Mouse (Mus musculus): ENCODE results near the gene Iba57. TPM values are rescaled to one million over a fixed set of nuclear protein-coding genes. Genes with fewer than 3 reads are reported as not detected.
A peak's percentile ranks its signal among the peaks of the same experiment; 100 is the strongest.

Iba57 gene
- polyA plus RNA-seq, 1 experiment from 2014 or later: 3.1 TPM

GRCm38 (mm10) chr11:59202081-59202995, 38.8 kb upstream of the Iba57 start, which contains the start of gene Mrpl55:
Gene Mrpl55 (plus strand): TSS chr11:59202486.
- H3K36me3 ChIP-seq (ENCODE audit: control insufficient read depth, insufficient read depth, low read length): peaks cover 28% of the 10 kb centered on the region
- WGBS: under 1% methylated on average over 62 of the region's 63 CpGs

GRCm38 (mm10) chr11:59201216-59202002, 37.9 kb upstream of the Iba57 start:
- DNase-seq (ENCODE audit: low spot score): no peak
- Histone ChIP-seq H3K9ac (ENCODE audit: low read depth, low read length) (peak overlapping the region; percentile 81), H3K27me3 (replicated peaks; ENCODE audit: control insufficient read depth, insufficient read depth, low read length) (no peaks in the 10 kb centered on the region), H3K9me3 (ENCODE audit: control insufficient read depth, low read length) (no peaks in the 10 kb centered on the region), H3K4me3 (ENCODE audit: low read depth, low read length) (peak overlapping the region; percentile 86), H3K27ac (replicated peaks; ENCODE audit: low read depth, low read length) (peak overlapping the region; percentile 68), H3K4me1 (ENCODE audit: control insufficient read depth, insufficient read depth, low read length) (peaks cover 7% of the 10 kb centered on the region; the same call in 1 of the 2 replicates), H3K36me3 (ENCODE audit: control insufficient read depth, insufficient read depth, low read length) (peaks cover 25% of the 10 kb centered on the region), H3K4me2 (ENCODE audit: low read depth, low read length) (peak overlapping the region; percentile 95)
- WGBS: 33% methylated on average over 16 of the region's 16 CpGs
- no peak for ATAC-seq (ENCODE audit: low read depth)

More at GRCm38 (mm10) chr11:59202081-59202995, 38.8 kb upstream of the Iba57 start, which contains the start of gene Mrpl55:
- ATAC-seq (ENCODE audit: low read depth) (peak; percentile 94), DNase-seq (ENCODE audit: low spot score) (peak; percentile 97)
- Histone ChIP-seq H3K27ac (replicated peaks; ENCODE audit: low read depth, low read length) (peak within 1 kb of the TSS; percentile 68), H3K4me1 (ENCODE audit: control insufficient read depth, insufficient read depth, low read length) (peaks cover 7% of the 10 kb centered on the region; the same call in 1 of the 2 replicates), H3K4me3 (ENCODE audit: low read depth, low read length) (peak within 1 kb of the TSS; percentile 86), H3K9ac (ENCODE audit: low read depth, low read length) (peak within 1 kb of the TSS; percentile 81), H3K27me3 (replicated peaks; ENCODE audit: control insufficient read depth, insufficient read depth, low read length) (no peaks in the 10 kb centered on the region), H3K9me3 (ENCODE audit: control insufficient read depth, low read length) (no peaks in the 10 kb centered on the region), H3K4me2 (ENCODE audit: low read depth, low read length) (peak within 1 kb of the TSS; percentile 95)

GRCm38 (mm10) chr11:59196230-59196629, 32.7 kb upstream of the Iba57 start:
- no peak overlapping the region for H3K27ac ChIP-seq (replicated peaks; ENCODE audit: low read depth, low read length)
- peaks cover 3% of the 10 kb centered on the region; the same call in 1 of the 2 replicates for H3K4me1 ChIP-seq (ENCODE audit: control insufficient read depth, insufficient read depth, low read length)
- DNase-seq (ENCODE audit: low spot score): no peak
- no peak overlapping the region for H3K4me2 ChIP-seq (ENCODE audit: low read depth, low read length)
- no peak overlapping the region for H3K9ac ChIP-seq (ENCODE audit: low read depth, low read length)
- no peaks in the 10 kb centered on the region for H3K9me3 ChIP-seq (ENCODE audit: control insufficient read depth, low read length)
- H3K36me3 ChIP-seq (ENCODE audit: control insufficient read depth, insufficient read depth, low read length): peaks cover 2% of the 10 kb centered on the region; the same call in 1 of the 2 replicates
- no peak for ATAC-seq (ENCODE audit: low read depth)
- H3K4me3 ChIP-seq (ENCODE audit: low read depth, low read length): no peak overlapping the region
- H3K27me3 ChIP-seq (replicated peaks; ENCODE audit: control insufficient read depth, insufficient read depth, low read length): no peaks in the 10 kb centered on the region

GRCm38 (mm10) chr11:59192059-59192386, 28.5 kb upstream of the Iba57 start, which contains the start of gene Guk1:
Gene Guk1 (minus strand): TSS chr11:59192212.
- Histone ChIP-seq H3K27me3 (replicated peaks; ENCODE audit: control insufficient read depth, insufficient read depth, low read length) (no peaks in the 10 kb centered on the region), H3K4me3 (ENCODE audit: low read depth, low read length) (peak within 1 kb of the TSS; percentile 63), H3K9ac (ENCODE audit: low read depth, low read length) (peak within 1 kb of the TSS; percentile 78), H3K4me2 (ENCODE audit: low read depth, low read length) (peak within 1 kb of the TSS; percentile 63), H3K9me3 (ENCODE audit: control insufficient read depth, low read length) (no peaks in the 10 kb centered on the region), H3K27ac (replicated peaks; ENCODE audit: low read depth, low read length) (peak within 1 kb of the TSS; percentile 85), H3K4me1 (ENCODE audit: control insufficient read depth, insufficient read depth, low read length) (no peaks in the 10 kb centered on the region), H3K36me3 (ENCODE audit: control insufficient read depth, insufficient read depth, low read length) (no peaks in the 10 kb centered on the region)
- 5% methylated on average over 13 of the region's 16 CpGs for WGBS
- ATAC-seq (ENCODE audit: low read depth) (no peak), DNase-seq (ENCODE audit: low spot score) (peak; percentile 95)

GRCm38 (mm10) chr11:59191231-59192058, 27.9 kb upstream of the Iba57 start:
- WGBS: under 1% methylated on average over 19 of the region's 59 CpGs
- ATAC-seq (ENCODE audit: low read depth): peak; percentile 97

GRCm38 (mm10) chr11:59187706-59188105, 24.2 kb upstream of the Iba57 start:
- no peaks in the 10 kb centered on the region for H3K4me1 ChIP-seq (ENCODE audit: control insufficient read depth, insufficient read depth, low read length)
- no peak for ATAC-seq (ENCODE audit: low read depth)
- no peak overlapping the region for H3K4me2 ChIP-seq (ENCODE audit: low read depth, low read length)
- no peak for DNase-seq (ENCODE audit: low spot score)
- H3K9ac ChIP-seq (ENCODE audit: low read depth, low read length): no peak overlapping the region
- H3K27ac ChIP-seq (replicated peaks; ENCODE audit: low read depth, low read length): no peak overlapping the region
- H3K36me3 ChIP-seq (ENCODE audit: control insufficient read depth, insufficient read depth, low read length): peaks cover 36% of the 10 kb centered on the region
- H3K4me3 ChIP-seq (ENCODE audit: low read depth, low read length): no peak overlapping the region
- H3K9me3 ChIP-seq (ENCODE audit: control insufficient read depth, low read length): no peaks in the 10 kb centered on the region
- 77% methylated on average over 6 of the region's 6 CpGs for WGBS
- no peaks in the 10 kb centered on the region for H3K27me3 ChIP-seq (replicated peaks; ENCODE audit: control insufficient read depth, insufficient read depth, low read length)

More at GRCm38 (mm10) chr11:59191231-59192058, 27.9 kb upstream of the Iba57 start:
- no peaks in the 10 kb centered on the region for H3K4me1 ChIP-seq (ENCODE audit: control insufficient read depth, insufficient read depth, low read length)
- no peaks in the 10 kb centered on the region for H3K27me3 ChIP-seq (replicated peaks; ENCODE audit: control insufficient read depth, insufficient read depth, low read length)
- H3K36me3 ChIP-seq (ENCODE audit: control insufficient read depth, insufficient read depth, low read length): 0 out of 2 replicates have a peak, but pooled peaks cover 2% of the 10 kb centered on the region
- H3K4me2 ChIP-seq (ENCODE audit: low read depth, low read length): peak overlapping the region; percentile 63
- peak overlapping the region; percentile 85 for H3K27ac ChIP-seq (replicated peaks; ENCODE audit: low read depth, low read length)
- H3K4me3 ChIP-seq (ENCODE audit: low read depth, low read length): peak overlapping the region; percentile 63
- H3K9ac ChIP-seq (ENCODE audit: low read depth, low read length): peak overlapping the region; percentile 78
- no peak for DNase-seq (ENCODE audit: low spot score)
- no peaks in the 10 kb centered on the region for H3K9me3 ChIP-seq (ENCODE audit: control insufficient read depth, low read length)

- 62% methylated on average over 5 of the region's 5 CpGs for WGBS
- Histone ChIP-seq H3K9me3 (ENCODE audit: control insufficient read depth, low read length) (no peaks in the 10 kb centered on the region), H3K4me2 (ENCODE audit: low read depth, low read length) (no peak overlapping the region), H3K9ac (ENCODE audit: low read depth, low read length) (no peak overlapping the region), H3K4me1 (ENCODE audit: control insufficient read depth, insufficient read depth, low read length) (no peaks in the 10 kb centered on the region), H3K27ac (replicated peaks; ENCODE audit: low read depth, low read length) (no peak overlapping the region), H3K27me3 (replicated peaks; ENCODE audit: control insufficient read depth, insufficient read depth, low read length) (no peaks in the 10 kb centered on the region), H3K4me3 (ENCODE audit: low read depth, low read length) (no peak overlapping the region), H3K36me3 (ENCODE audit: control insufficient read depth, insufficient read depth, low read length) (peaks cover 36% of the 10 kb centered on the region)
- DNase-seq (ENCODE audit: low spot score) (no peak), ATAC-seq (ENCODE audit: low read depth) (no peak)
Observed at GRCm38 (mm10) chr11:59185490-59185889, 22.0 kb upstream of the Iba57 start.

- Histone ChIP-seq H3K9ac (ENCODE audit: low read depth, low read length) (no peak overlapping the region), H3K36me3 (ENCODE audit: control insufficient read depth, insufficient read depth, low read length) (peaks cover 36% of the 10 kb centered on the region), H3K4me2 (ENCODE audit: low read depth, low read length) (no peak overlapping the region), H3K9me3 (ENCODE audit: control insufficient read depth, low read length) (no peaks in the 10 kb centered on the region), H3K4me1 (ENCODE audit: control insufficient read depth, insufficient read depth, low read length) (no peaks in the 10 kb centered on the region), H3K27me3 (replicated peaks; ENCODE audit: control insufficient read depth, insufficient read depth, low read length) (peaks cover 11% of the 10 kb centered on the region), H3K4me3 (ENCODE audit: low read depth, low read length) (no peak overlapping the region), H3K27ac (replicated peaks; ENCODE audit: low read depth, low read length) (no peak overlapping the region)
- DNase-seq (ENCODE audit: low spot score): peak; percentile 50
- 0 out of 2 replicates have a peak, but pooled peaks have one; percentile 42 for ATAC-seq (ENCODE audit: low read depth)
- whole genome bisulfite sequencing: 33% methylated on average over 3 of the region's 3 CpGs
Observed at GRCm38 (mm10) chr11:59183821-59184220, 20.3 kb upstream of the Iba57 start.
